Mouse (Mus musculus) neural tube, embryonic 12.5 days (tissue): ENCODE results near the gene Natd1. TPM values are rescaled to one million over a fixed set of nuclear protein-coding genes. Genes with fewer than 3 reads are reported as not detected.

ENCODE experiments used
- ATAC-seq: fragments of 200-750 bp; cut with Nextera tagmentation; 2 replicates; pipeline ENCODE4 v1.8.0; 2017; ENCODE audit warnings: low read depth, mild to moderate bottlenecking, moderate TSS enrichment, moderate library complexity; ENCODE audit not compliant: low FRiP score
- H3K27ac ChIP-seq: fragments of 300-500 bp; sonication (generic); 2 replicates; pipeline ENCODE4 v1.5.1; 2016
- H3K27me3 ChIP-seq: fragments of 300-500 bp; sonication (generic); replicated peaks from 2 replicates; pipeline ENCODE4 v1.6.1; 2016; ENCODE audit warnings: mild to moderate bottlenecking
- H3K36me3 ChIP-seq: fragments of 300-500 bp; sonication (generic); 2 replicates; pipeline ENCODE4 v1.6.1; 2016; ENCODE audit warnings: mild to moderate bottlenecking
- H3K4me1 ChIP-seq: fragments of 300-500 bp; sonication (generic); 2 replicates; pipeline ENCODE4 v1.6.1; 2016
- H3K4me2 ChIP-seq: fragments of 300-500 bp; sonication (generic); replicated peaks from 2 replicates; pipeline ENCODE4 v1.6.1; 2016; ENCODE audit warnings: mild to moderate bottlenecking
- H3K4me3 ChIP-seq: fragments of 300-500 bp; sonication (generic); 2 replicates; pipeline ENCODE4 v1.5.1; 2016
- H3K9ac ChIP-seq: fragments of 300-500 bp; sonication (generic); 2 replicates; pipeline ENCODE4 v1.6.1; 2016; ENCODE audit warnings: mild to moderate bottlenecking
- H3K9me3 ChIP-seq: fragments of 300-500 bp; sonication (generic); 2 replicates; pipeline ENCODE4 v1.6.1; 2016; ENCODE audit warnings: mild to moderate bottlenecking
- WGBS: fragments of 180-500 bp; shearing (Covaris S2); methylation state at CpG from one replicate; pipeline ENCODE4 v1.1.7; 2016; 5-methylcytosine and 5-hydroxymethylcytosine counted together
- polyA plus RNA-seq: library from polyadenylated mRNA; unstranded; fragments of >200 nt; fragmentation: Nextera tagmentation; extraction: Ambion mirVana; gene quantifications from 2 replicates; pipeline ENCODE4 v1.2.1, GENCODE M21; 2016

Natd1 gene
- polyA plus RNA-seq, 1 experiment from 2014 or later = 27.2 TPM

GRCm38 (mm10) chr11:60941370-60941769 is 26.8 kb upstream of the Natd1 start:
- peaks cover 34% of the 10 kb centered on the region for H3K36me3 ChIP-seq
- 75% methylated on average over 9 of the region's 9 CpGs for WGBS
- no peak for ATAC-seq

GRCm38 (mm10) chr11:60940501-60940900 is 26.0 kb upstream of the Natd1 start:
- H3K9ac ChIP-seq = no peak overlapping the region
- no peaks in the 10 kb centered on the region for H3K27me3 ChIP-seq
- ATAC-seq = no peak
- WGBS = 90% methylated on average over 5 of the region's 5 CpGs
- H3K4me3 ChIP-seq = no peak overlapping the region
- H3K36me3 ChIP-seq = peaks cover 27% of the 10 kb centered on the region
- H3K4me2 ChIP-seq = no peak overlapping the region
- no peaks in the 10 kb centered on the region for H3K9me3 ChIP-seq
- no peak overlapping the region for H3K27ac ChIP-seq
- no peaks in the 10 kb centered on the region for H3K4me1 ChIP-seq

More at GRCm38 (mm10) chr11:60941370-60941769, 26.8 kb upstream of the Natd1 start:
- Histone ChIP-seq H3K9ac (no peak overlapping the region), H3K27ac (no peak overlapping the region), H3K27me3 (no peaks in the 10 kb centered on the region), H3K4me1 (no peaks in the 10 kb centered on the region), H3K4me3 (no peak overlapping the region), H3K4me2 (no peak overlapping the region), H3K9me3 (no peaks in the 10 kb centered on the region)

- Histone ChIP-seq H3K4me2 (no peak overlapping the region), H3K9ac (no peak overlapping the region), H3K27me3 (no peaks in the 10 kb centered on the region), H3K9me3 (no peaks in the 10 kb centered on the region), H3K27ac (no peak overlapping the region), H3K36me3 (peaks cover 20% of the 10 kb centered on the region), H3K4me1 (no peaks in the 10 kb centered on the region), H3K4me3 (no peak overlapping the region)
- no peak for ATAC-seq
- 96% methylated on average over 3 of the region's 3 CpGs for WGBS
Measured at GRCm38 (mm10) chr11:60939487-60939886, 24.9 kb upstream of the Natd1 start.

- H3K4me2 ChIP-seq = no peak overlapping the region
Measured at GRCm38 (mm10) chr11:60937611-60938010, 23.1 kb upstream of the Natd1 start.

GRCm38 (mm10) chr11:60935975-60936373 is 21.4 kb upstream of the Natd1 start:
- Histone ChIP-seq H3K36me3 (no peaks in the 10 kb centered on the region), H3K4me1 (peaks cover 19% of the 10 kb centered on the region), H3K27ac (no peak overlapping the region), H3K9me3 (no peaks in the 10 kb centered on the region), H3K27me3 (no peaks in the 10 kb centered on the region), H3K4me2 (no peak overlapping the region; the same call in 1 of the 2 replicates), H3K9ac (no peak overlapping the region), H3K4me3 (no peak overlapping the region)
- WGBS = 78% methylated on average over 4 of the region's 4 CpGs
- no peak for ATAC-seq

More at GRCm38 (mm10) chr11:60937611-60938010, 23.1 kb upstream of the Natd1 start:
- ATAC-seq = no peak
- Histone ChIP-seq H3K27ac (no peak overlapping the region), H3K36me3 (peaks cover 4% of the 10 kb centered on the region; the same call in 1 of the 2 replicates), H3K4me3 (no peak overlapping the region), H3K4me1 (peaks cover 12% of the 10 kb centered on the region), H3K9ac (no peak overlapping the region), H3K9me3 (no peaks in the 10 kb centered on the region), H3K27me3 (no peaks in the 10 kb centered on the region)
- 77% methylated on average over 3 of the region's 3 CpGs for WGBS

- H3K4me3 ChIP-seq = no peak overlapping the region
- ATAC-seq = no peak
- 82% methylated on average over 7 of the region's 7 CpGs for WGBS
- no peak overlapping the region; the same call in 1 of the 2 replicates for H3K4me2 ChIP-seq
- H3K27me3 ChIP-seq = no peaks in the 10 kb centered on the region
- no peak overlapping the region for H3K9ac ChIP-seq
- H3K9me3 ChIP-seq = no peaks in the 10 kb centered on the region
- no peaks in the 10 kb centered on the region for H3K36me3 ChIP-seq
- peaks cover 22% of the 10 kb centered on the region for H3K4me1 ChIP-seq
- H3K27ac ChIP-seq = no peak overlapping the region
Measured at GRCm38 (mm10) chr11:60935326-60935974, 20.9 kb upstream of the Natd1 start.

GRCm38 (mm10) chr11:60934795-60935194 is 20.2 kb upstream of the Natd1 start:
- no peaks in the 10 kb centered on the region for H3K9me3 ChIP-seq
- H3K4me1 ChIP-seq = peaks cover 22% of the 10 kb centered on the region
- no peaks in the 10 kb centered on the region for H3K27me3 ChIP-seq
- no peak overlapping the region for H3K27ac ChIP-seq
- H3K9ac ChIP-seq = no peak overlapping the region
- no peak overlapping the region for H3K4me2 ChIP-seq
- no peak overlapping the region for H3K4me3 ChIP-seq
- no peak for ATAC-seq
- 91% methylated on average over 2 of the region's 2 CpGs for WGBS
- no peaks in the 10 kb centered on the region for H3K36me3 ChIP-seq

- peak overlapping the region; percentile 82 for H3K9ac ChIP-seq
- 81% methylated on average over 10 of the region's 10 CpGs for WGBS
- peaks cover 22% of the 10 kb centered on the region for H3K4me1 ChIP-seq
- H3K4me3 ChIP-seq = peak overlapping the region; percentile 74; the same call in 1 of the 2 replicates
- no peaks in the 10 kb centered on the region for H3K36me3 ChIP-seq
- H3K27me3 ChIP-seq = no peaks in the 10 kb centered on the region
- ATAC-seq = no peak
- no peaks in the 10 kb centered on the region for H3K9me3 ChIP-seq
- peak overlapping the region; percentile 89 for H3K4me2 ChIP-seq
- no peak overlapping the region for H3K27ac ChIP-seq
Measured at GRCm38 (mm10) chr11:60933178-60933930, 18.8 kb upstream of the Natd1 start.

GRCm38 (mm10) chr11:60932503-60933020 is 18.0 kb upstream of the Natd1 start:
- peak overlapping the region; percentile 89 for H3K4me2 ChIP-seq
- no peak for ATAC-seq
- no peaks in the 10 kb centered on the region for H3K27me3 ChIP-seq
- no peaks in the 10 kb centered on the region for H3K9me3 ChIP-seq
- H3K36me3 ChIP-seq = no peaks in the 10 kb centered on the region
- WGBS = 7% methylated on average over 7 of the region's 7 CpGs
- peak overlapping the region; percentile 74 for H3K4me3 ChIP-seq
- peak overlapping the region; percentile 82 for H3K9ac ChIP-seq
- H3K4me1 ChIP-seq = peaks cover 25% of the 10 kb centered on the region
- H3K27ac ChIP-seq = no peak overlapping the region

- under 1% methylated on average over 59 of the region's 59 CpGs for WGBS
- Histone ChIP-seq H3K27me3 (no peaks in the 10 kb centered on the region), H3K4me1 (peaks cover 27% of the 10 kb centered on the region), H3K4me3 (peak within 1 kb of the TSS; percentile 74), H3K9ac (peak within 1 kb of the TSS; percentile 82), H3K9me3 (no peaks in the 10 kb centered on the region), H3K36me3 (no peaks in the 10 kb centered on the region), H3K4me2 (peak within 1 kb of the TSS; percentile 89), H3K27ac (no peak within 1 kb of the TSS)
- peak; percentile 94 for ATAC-seq
Measured at GRCm38 (mm10) chr11:60931869-60932481, 17.4 kb upstream of the Natd1 start, which contains the start of gene Map2k3. Gene Map2k3 (plus strand): TSS chr11:60932033.

- Histone ChIP-seq H3K27me3 (no peaks in the 10 kb centered on the region), H3K9ac (peak overlapping the region; percentile 60), H3K4me2 (peak overlapping the region; percentile 89), H3K27ac (no peak overlapping the region), H3K4me1 (peaks cover 27% of the 10 kb centered on the region), H3K4me3 (peak overlapping the region; percentile 74), H3K36me3 (no peaks in the 10 kb centered on the region), H3K9me3 (no peaks in the 10 kb centered on the region)
- ATAC-seq = peak; percentile 60
- 3% methylated on average over 30 of the region's 30 CpGs for WGBS
Measured at GRCm38 (mm10) chr11:60931282-60931868, 16.8 kb upstream of the Natd1 start.
